Mouse (Mus musculus): ENCODE measurements around the gene Ubn1. TPM values are rescaled to one million over a fixed set of nuclear protein-coding genes. Genes with fewer than 3 reads are reported as not detected.

The Ubn1 gene
- polyA plus RNA-seq, 1 experiment = 40.3 TPM

GRCm38 (mm10) chr16:5070321-5070720 lies 20.5 kb downstream of the Ubn1 start:
- 87% methylated on average over 3 of the region's 3 CpGs for WGBS
- Histone ChIP-seq H3K36me3 (ENCODE audit: control insufficient read depth, insufficient read depth, low read length) (peaks cover 52% of the 10 kb centered on the region), H3K4me1 (ENCODE audit: control insufficient read depth, insufficient read depth, insufficient read length) (no peaks in the 10 kb centered on the region), H3K4me3 (ENCODE audit: extremely low read depth, insufficient read depth, insufficient read length) (no peak overlapping the region), H3K27ac (ENCODE audit: insufficient read depth, low read length) (no peak overlapping the region), H3K27me3 (ENCODE audit: control insufficient read depth, insufficient read depth, low read length) (no peaks in the 10 kb centered on the region)
- no peak for DNase-seq (ENCODE audit: low read depth in 1 of 2, low spot score in 2 of 2)
- TF ChIP-seq CTCF (IDR thresholded peaks at IDR 0.05; ENCODE audit: extremely low read depth, insufficient read depth, insufficient read length, insufficient replicate concordance) = no peak
- no peak for TF ChIP-seq POLR2A (IDR thresholded peaks at IDR 0.05; ENCODE audit: low read depth, low read length)

- Histone ChIP-seq H3K36me3 (ENCODE audit: control insufficient read depth, insufficient read depth, low read length) (peaks cover 59% of the 10 kb centered on the region), H3K27ac (ENCODE audit: insufficient read depth, low read length) (no peak overlapping the region), H3K4me3 (ENCODE audit: extremely low read depth, insufficient read depth, insufficient read length) (no peak overlapping the region), H3K27me3 (ENCODE audit: control insufficient read depth, insufficient read depth, low read length) (no peaks in the 10 kb centered on the region), H3K4me1 (ENCODE audit: control insufficient read depth, insufficient read depth, insufficient read length) (no peaks in the 10 kb centered on the region)
- no peak for TF ChIP-seq CTCF (IDR thresholded peaks at IDR 0.05; ENCODE audit: extremely low read depth, insufficient read depth, insufficient read length, insufficient replicate concordance)
- no peak for TF ChIP-seq POLR2A (IDR thresholded peaks at IDR 0.05; ENCODE audit: low read depth, low read length)
- no peak for DNase-seq (ENCODE audit: low read depth in 1 of 2, low spot score in 2 of 2)
- 99% methylated on average over 7 of the region's 7 CpGs for WGBS
Measured at GRCm38 (mm10) chr16:5071974-5072373, 22.1 kb downstream of the Ubn1 start.

GRCm38 (mm10) chr16:5074341-5074740 lies 24.5 kb downstream of the Ubn1 start:
- Histone ChIP-seq H3K4me1 (ENCODE audit: control insufficient read depth, insufficient read depth, insufficient read length) (no peaks in the 10 kb centered on the region), H3K27ac (ENCODE audit: insufficient read depth, low read length) (no peak overlapping the region), H3K4me3 (ENCODE audit: extremely low read depth, insufficient read depth, insufficient read length) (no peak overlapping the region), H3K27me3 (ENCODE audit: control insufficient read depth, insufficient read depth, low read length) (no peaks in the 10 kb centered on the region), H3K36me3 (ENCODE audit: control insufficient read depth, insufficient read depth, low read length) (peaks cover 70% of the 10 kb centered on the region)
- 94% methylated on average over 5 of the region's 5 CpGs for WGBS
- DNase-seq (ENCODE audit: low read depth in 1 of 2, low spot score in 2 of 2) = no peak
- TF ChIP-seq POLR2A (IDR thresholded peaks at IDR 0.05; ENCODE audit: low read depth, low read length) = no peak
- no peak for TF ChIP-seq CTCF (IDR thresholded peaks at IDR 0.05; ENCODE audit: extremely low read depth, insufficient read depth, insufficient read length, insufficient replicate concordance)

- TF ChIP-seq CTCF (IDR thresholded peaks at IDR 0.05; ENCODE audit: extremely low read depth, insufficient read depth, insufficient read length, insufficient replicate concordance) (no peak), POLR2A (IDR thresholded peaks at IDR 0.05; ENCODE audit: low read depth, low read length) (no peak)
- H3K27ac ChIP-seq (ENCODE audit: insufficient read depth, low read length) = no peak overlapping the region
- H3K4me3 ChIP-seq (ENCODE audit: extremely low read depth, insufficient read depth, insufficient read length) = no peak overlapping the region
- no peaks in the 10 kb centered on the region for H3K4me1 ChIP-seq (ENCODE audit: control insufficient read depth, insufficient read depth, insufficient read length)
- no peaks in the 10 kb centered on the region for H3K27me3 ChIP-seq (ENCODE audit: control insufficient read depth, insufficient read depth, low read length)
- DNase-seq (ENCODE audit: low read depth in 1 of 2, low spot score in 2 of 2) = no peak
- 47% methylated on average over 4 of the region's 4 CpGs for WGBS
- peaks cover 41% of the 10 kb centered on the region for H3K36me3 ChIP-seq (ENCODE audit: control insufficient read depth, insufficient read depth, low read length)
Measured at GRCm38 (mm10) chr16:5085196-5085595, 35.3 kb downstream of the Ubn1 start.

- 91% methylated on average over 2 of the region's 2 CpGs for WGBS
- no peak for DNase-seq (ENCODE audit: low read depth in 1 of 2, low spot score in 2 of 2)
- H3K4me1 ChIP-seq (ENCODE audit: control insufficient read depth, insufficient read depth, insufficient read length) = no peaks in the 10 kb centered on the region
- no peak overlapping the region for H3K27ac ChIP-seq (ENCODE audit: insufficient read depth, low read length)
- TF ChIP-seq POLR2A (IDR thresholded peaks at IDR 0.05; ENCODE audit: low read depth, low read length) (no peak), CTCF (IDR thresholded peaks at IDR 0.05; ENCODE audit: extremely low read depth, insufficient read depth, insufficient read length, insufficient replicate concordance) (no peak)
- H3K36me3 ChIP-seq (ENCODE audit: control insufficient read depth, insufficient read depth, low read length) = peaks cover 39% of the 10 kb centered on the region
- H3K4me3 ChIP-seq (ENCODE audit: extremely low read depth, insufficient read depth, insufficient read length) = no peak overlapping the region
- H3K27me3 ChIP-seq (ENCODE audit: control insufficient read depth, insufficient read depth, low read length) = no peaks in the 10 kb centered on the region
Measured at GRCm38 (mm10) chr16:5086179-5086578, 36.3 kb downstream of the Ubn1 start.

GRCm38 (mm10) chr16:5089021-5089420 lies 39.2 kb downstream of the Ubn1 start:
- Histone ChIP-seq H3K36me3 (ENCODE audit: control insufficient read depth, insufficient read depth, low read length) (peaks cover 20% of the 10 kb centered on the region), H3K27me3 (ENCODE audit: control insufficient read depth, insufficient read depth, low read length) (no peaks in the 10 kb centered on the region), H3K4me1 (ENCODE audit: control insufficient read depth, insufficient read depth, insufficient read length) (peaks cover 2% of the 10 kb centered on the region; the same call in 1 of the 2 replicates), H3K4me3 (ENCODE audit: extremely low read depth, insufficient read depth, insufficient read length) (no peak overlapping the region), H3K27ac (ENCODE audit: insufficient read depth, low read length) (no peak overlapping the region)
- TF ChIP-seq CTCF (IDR thresholded peaks at IDR 0.05; ENCODE audit: extremely low read depth, insufficient read depth, insufficient read length, insufficient replicate concordance) (no peak), POLR2A (IDR thresholded peaks at IDR 0.05; ENCODE audit: low read depth, low read length) (no peak)
- WGBS = 91% methylated on average over 10 of the region's 10 CpGs
- DNase-seq (ENCODE audit: low read depth in 1 of 2, low spot score in 2 of 2) = no peak

GRCm38 (mm10) chr16:5093285-5093684 lies 43.4 kb downstream of the Ubn1 start:
- 43% methylated on average over 5 of the region's 5 CpGs for WGBS
- H3K4me3 ChIP-seq (ENCODE audit: extremely low read depth, insufficient read depth, insufficient read length) = no peak overlapping the region
- H3K27me3 ChIP-seq (ENCODE audit: control insufficient read depth, insufficient read depth, low read length) = no peaks in the 10 kb centered on the region
- TF ChIP-seq POLR2A (IDR thresholded peaks at IDR 0.05; ENCODE audit: low read depth, low read length) = no peak
- no peak for TF ChIP-seq CTCF (IDR thresholded peaks at IDR 0.05; ENCODE audit: extremely low read depth, insufficient read depth, insufficient read length, insufficient replicate concordance)
- no peak for DNase-seq (ENCODE audit: low read depth in 1 of 2, low spot score in 2 of 2)
- no peaks in the 10 kb centered on the region for H3K36me3 ChIP-seq (ENCODE audit: control insufficient read depth, insufficient read depth, low read length)
- no peak overlapping the region for H3K27ac ChIP-seq (ENCODE audit: insufficient read depth, low read length)
- H3K4me1 ChIP-seq (ENCODE audit: control insufficient read depth, insufficient read depth, insufficient read length) = peaks cover 8% of the 10 kb centered on the region; the same call in 1 of the 2 replicates
